Mouse (Mus musculus): ENCODE results near the gene Gys1. TPM values are rescaled to one million over a fixed set of nuclear protein-coding genes. Genes with fewer than 3 reads are reported as not detected.

Gene Gys1
- polyA plus RNA-seq, 1 experiment from 2014 or later = 6.8 TPM

GRCm38 (mm10) chr7:45417962-45418492, 16.6 kb upstream of the Gys1 start:
- no peak for ATAC-seq (ENCODE audit: insufficient read depth)
- H3K27me3 ChIP-seq = peaks cover 82% of the 10 kb centered on the region
- peaks cover 22% of the 10 kb centered on the region for H3K36me3 ChIP-seq (replicated peaks)
- 9% methylated on average over 13 of the region's 13 CpGs for WGBS (ENCODE audit: insufficient replicate concordance)
- no peak overlapping the region for H3K27ac ChIP-seq (replicated peaks)
- H3K9ac ChIP-seq = no peak overlapping the region
- peaks cover 22% of the 10 kb centered on the region for H3K4me1 ChIP-seq (replicated peaks)
- no peaks in the 10 kb centered on the region for H3K9me3 ChIP-seq (replicated peaks)
- H3K4me3 ChIP-seq (replicated peaks) = no peak overlapping the region
- no peak overlapping the region for H3K4me2 ChIP-seq

GRCm38 (mm10) chr7:45419859-45420614, 14.6 kb upstream of the Gys1 start:
- H3K4me2 ChIP-seq = no peak overlapping the region
- H3K9me3 ChIP-seq (replicated peaks) = no peaks in the 10 kb centered on the region
- H3K4me3 ChIP-seq (replicated peaks) = no peak overlapping the region
- no peak for ATAC-seq (ENCODE audit: insufficient read depth)
- H3K27me3 ChIP-seq = peaks cover 62% of the 10 kb centered on the region
- H3K27ac ChIP-seq (replicated peaks) = no peak overlapping the region
- H3K36me3 ChIP-seq (replicated peaks) = peaks cover 42% of the 10 kb centered on the region
- H3K4me1 ChIP-seq (replicated peaks) = peaks cover 6% of the 10 kb centered on the region; the same call in 1 of the 2 replicates
- no peak overlapping the region for H3K9ac ChIP-seq
- 32% methylated on average over 27 of the region's 27 CpGs for WGBS (ENCODE audit: insufficient replicate concordance)

- Histone ChIP-seq H3K9me3 (replicated peaks) (no peaks in the 10 kb centered on the region), H3K4me2 (no peak within 1 kb of the TSS), H3K36me3 (replicated peaks) (peaks cover 47% of the 10 kb centered on the region), H3K9ac (no peak within 1 kb of the TSS), H3K27ac (replicated peaks) (no peak within 1 kb of the TSS), H3K4me1 (replicated peaks) (peaks cover 3% of the 10 kb centered on the region; the same call in 1 of the 2 replicates), H3K4me3 (replicated peaks) (no peak within 1 kb of the TSS), H3K27me3 (peaks cover 56% of the 10 kb centered on the region)
- WGBS (ENCODE audit: insufficient replicate concordance) = 57% methylated on average over 6 of the region's 6 CpGs
- ATAC-seq (ENCODE audit: insufficient read depth) = no peak
Observed at GRCm38 (mm10) chr7:45420615-45420919, 14.1 kb upstream of the Gys1 start, which contains the start of gene Lhb. Gene Lhb, plus strand, starts transcription at chr7:45420820.

GRCm38 (mm10) chr7:45421194-45421593, 13.4 kb upstream of the Gys1 start:
- H3K4me2 ChIP-seq = no peak overlapping the region
- H3K9me3 ChIP-seq (replicated peaks) = no peaks in the 10 kb centered on the region
- no peaks in the 10 kb centered on the region for H3K4me1 ChIP-seq (replicated peaks)
- ATAC-seq (ENCODE audit: insufficient read depth) = no peak
- 84% methylated on average over 14 of the region's 14 CpGs for WGBS (ENCODE audit: insufficient replicate concordance)
- no peak overlapping the region for H3K27ac ChIP-seq (replicated peaks)
- no peak overlapping the region for H3K4me3 ChIP-seq (replicated peaks)
- H3K9ac ChIP-seq = no peak overlapping the region
- H3K36me3 ChIP-seq (replicated peaks) = peaks cover 50% of the 10 kb centered on the region
- peaks cover 50% of the 10 kb centered on the region for H3K27me3 ChIP-seq

GRCm38 (mm10) chr7:45426556-45426955, 8.1 kb upstream of the Gys1 start:
- Histone ChIP-seq H3K36me3 (replicated peaks) (peaks cover 94% of the 10 kb centered on the region), H3K9me3 (replicated peaks) (no peaks in the 10 kb centered on the region), H3K4me1 (replicated peaks) (peaks cover 13% of the 10 kb centered on the region), H3K27me3 (no peaks in the 10 kb centered on the region), H3K4me3 (replicated peaks) (no peak overlapping the region), H3K9ac (no peak overlapping the region), H3K27ac (replicated peaks) (no peak overlapping the region), H3K4me2 (no peak overlapping the region)
- 77% methylated on average over 8 of the region's 8 CpGs for WGBS (ENCODE audit: insufficient replicate concordance)
- ATAC-seq (ENCODE audit: insufficient read depth) = no peak

- under 1% methylated on average over 7 of the region's 7 CpGs for WGBS (ENCODE audit: insufficient replicate concordance)
- H3K4me3 ChIP-seq (replicated peaks) = peak overlapping the region; percentile 71
- ATAC-seq (ENCODE audit: insufficient read depth) = no peak
- peaks cover 34% of the 10 kb centered on the region for H3K36me3 ChIP-seq (replicated peaks)
- no peaks in the 10 kb centered on the region; the same call in 1 of the 2 replicates for H3K27me3 ChIP-seq
- peak overlapping the region; percentile 88 for H3K4me2 ChIP-seq
- no peaks in the 10 kb centered on the region for H3K9me3 ChIP-seq (replicated peaks)
- H3K4me1 ChIP-seq (replicated peaks) = peaks cover 58% of the 10 kb centered on the region
- H3K27ac ChIP-seq (replicated peaks) = peak overlapping the region; percentile 91
- peak overlapping the region; percentile 65 for H3K9ac ChIP-seq
Observed at GRCm38 (mm10) chr7:45433835-45434202, 825 bp upstream of the Gys1 start.

- ATAC-seq (ENCODE audit: insufficient read depth) = no peak
- H3K4me3 ChIP-seq (replicated peaks) = peak overlapping the region; percentile 71
- H3K4me1 ChIP-seq (replicated peaks) = peaks cover 58% of the 10 kb centered on the region
- 4% methylated on average over 16 of the region's 16 CpGs for WGBS (ENCODE audit: insufficient replicate concordance)
- H3K9me3 ChIP-seq (replicated peaks) = no peaks in the 10 kb centered on the region
- H3K27ac ChIP-seq (replicated peaks) = peak overlapping the region; percentile 71
- H3K36me3 ChIP-seq (replicated peaks) = peaks cover 24% of the 10 kb centered on the region
- no peaks in the 10 kb centered on the region; the same call in 1 of the 2 replicates for H3K27me3 ChIP-seq
- H3K4me2 ChIP-seq = peak overlapping the region; percentile 88
- peak overlapping the region; percentile 63 for H3K9ac ChIP-seq
Observed at GRCm38 (mm10) chr7:45435038-45435437, 394 bp downstream of the Gys1 start.

- Histone ChIP-seq H3K9ac (no peak overlapping the region), H3K27ac (replicated peaks) (no peak overlapping the region), H3K27me3 (no peaks in the 10 kb centered on the region; the same call in 1 of the 2 replicates), H3K4me1 (replicated peaks) (peaks cover 46% of the 10 kb centered on the region), H3K4me2 (0 out of 2 replicates have a peak overlapping the region, but pooled peaks have one; percentile 88), H3K9me3 (replicated peaks) (no peaks in the 10 kb centered on the region), H3K36me3 (replicated peaks) (peaks cover 18% of the 10 kb centered on the region), H3K4me3 (replicated peaks) (no peak overlapping the region)
- ATAC-seq (ENCODE audit: insufficient read depth) = no peak
- 73% methylated on average over 5 of the region's 5 CpGs for WGBS (ENCODE audit: insufficient replicate concordance)
Observed at GRCm38 (mm10) chr7:45436444-45436843, 1.8 kb downstream of the Gys1 start.

- no peak overlapping the region for H3K4me2 ChIP-seq
- WGBS (ENCODE audit: insufficient replicate concordance) = 45% methylated on average over 6 of the region's 6 CpGs
- no peak overlapping the region for H3K27ac ChIP-seq (replicated peaks)
Observed at GRCm38 (mm10) chr7:45437046-45437445, 2.4 kb downstream of the Gys1 start.

GRCm38 (mm10) chr7:45437521-45438276, 3.1 kb downstream of the Gys1 start, which contains the start of gene Ruvbl2:
Gene Ruvbl2, minus strand, starts transcription at chr7:45438096.
- 50% methylated on average over 19 of the region's 19 CpGs for WGBS (ENCODE audit: insufficient replicate concordance)
- Histone ChIP-seq H3K27ac (replicated peaks) (no peak within 1 kb of the TSS), H3K27me3 (no peaks in the 10 kb centered on the region; the same call in 1 of the 2 replicates), H3K36me3 (replicated peaks) (peaks cover 10% of the 10 kb centered on the region; the same call in 1 of the 2 replicates), H3K9me3 (replicated peaks) (no peaks in the 10 kb centered on the region), H3K4me1 (replicated peaks) (peaks cover 36% of the 10 kb centered on the region), H3K4me2 (no peak within 1 kb of the TSS), H3K4me3 (replicated peaks) (no peak within 1 kb of the TSS), H3K9ac (no peak within 1 kb of the TSS)
- ATAC-seq (ENCODE audit: insufficient read depth) = no peak

More at GRCm38 (mm10) chr7:45437046-45437445, 2.4 kb downstream of the Gys1 start:
- Histone ChIP-seq H3K36me3 (replicated peaks) (peaks cover 12% of the 10 kb centered on the region), H3K4me3 (replicated peaks) (no peak overlapping the region), H3K9me3 (replicated peaks) (no peaks in the 10 kb centered on the region), H3K9ac (no peak overlapping the region), H3K27me3 (no peaks in the 10 kb centered on the region; the same call in 1 of the 2 replicates), H3K4me1 (replicated peaks) (peaks cover 40% of the 10 kb centered on the region)
- ATAC-seq (ENCODE audit: insufficient read depth) = no peak

Measured in liver, embryonic 15.5 days (tissue).